Mouse (Mus musculus) heart, postnatal 36 days (tissue): ENCODE results near the gene Phf14. TPM values are rescaled to one million over a fixed set of nuclear protein-coding genes. Genes with fewer than 3 reads are reported as not detected.

Experiments used
- DNase-seq, 2 experiments: peaks; one replicate each; pipeline ENCODE4 v3.0.0; 2021 to 2022
- intact Hi-C: fragments of 180-260 bp; cut with DNase I; formaldehyde crosslinking; loops from one replicate; pipeline ENCODE4 v1.15.1; 2025
- total RNA-seq, 2 experiments: library from RNA; stranded (reverse); gene quantifications; 2 replicates each; pipeline ENCODE4 v1.2.3; 2021

The Phf14 gene
- total RNA-seq, 2 experiments from 2014 or later = 46.4 to 48.0 TPM

GRCm38 (mm10) chr6:12020156-12020555 is 112.5 kb downstream of the Phf14 start:
- no peak for DNase-seq
- intact Hi-C loops = no loop called here

- intact Hi-C loops = no loop called here
- DNase-seq = no peak
These were observed 113.1 kb downstream of the Phf14 start for GRCm38 (mm10) chr6:12020738-12021137.

DNA sequence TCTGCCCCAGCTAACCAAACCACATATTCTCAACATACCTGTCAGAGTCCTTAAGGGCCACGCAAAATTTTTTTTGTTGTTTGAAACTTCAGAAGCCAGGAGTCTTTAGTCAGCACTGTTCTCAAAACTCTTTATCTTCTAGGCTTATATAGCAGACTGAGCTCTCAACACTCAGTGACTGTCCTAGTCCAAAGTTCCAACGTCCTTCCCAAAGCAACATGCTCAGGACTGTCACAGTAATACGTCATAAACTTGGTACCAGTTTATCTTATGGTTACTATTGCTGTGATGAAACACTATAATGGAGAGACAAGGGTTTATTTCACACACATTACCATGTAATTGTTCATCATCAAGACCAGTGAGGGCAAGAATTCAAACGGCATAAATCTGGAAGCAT is 113.9 kb downstream of the Phf14 start:
- intact Hi-C loops = no loop called here

DNA sequence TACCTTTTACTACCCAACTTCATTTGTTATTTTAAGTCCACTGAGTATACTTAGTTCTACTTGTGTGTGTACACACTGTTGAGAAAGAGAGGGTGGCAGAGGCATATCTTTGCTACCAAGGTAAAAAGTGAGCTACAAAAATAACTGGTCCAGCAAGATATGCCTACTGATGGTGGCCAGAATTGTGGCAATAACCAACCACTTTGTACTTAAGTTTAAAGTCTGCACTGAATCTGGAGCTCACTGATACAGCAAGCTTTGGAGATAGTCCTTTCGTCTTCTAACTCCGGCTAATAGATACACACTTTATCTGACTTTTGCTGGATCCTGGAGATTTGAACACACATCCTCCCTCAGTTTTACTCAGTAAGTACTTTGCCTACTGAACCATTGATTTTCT is 115.8 kb downstream of the Phf14 start:
- intact Hi-C loops = no loop called here
- DNase-seq = no peak

More for the DNA sequence above, 113.9 kb downstream of the Phf14 start:
- DNase-seq = no peak

GRCm38 (mm10) chr6:12026804-12027537 is 119.4 kb downstream of the Phf14 start:
- no peak for DNase-seq
- intact Hi-C loops = no loop called here

DNA sequence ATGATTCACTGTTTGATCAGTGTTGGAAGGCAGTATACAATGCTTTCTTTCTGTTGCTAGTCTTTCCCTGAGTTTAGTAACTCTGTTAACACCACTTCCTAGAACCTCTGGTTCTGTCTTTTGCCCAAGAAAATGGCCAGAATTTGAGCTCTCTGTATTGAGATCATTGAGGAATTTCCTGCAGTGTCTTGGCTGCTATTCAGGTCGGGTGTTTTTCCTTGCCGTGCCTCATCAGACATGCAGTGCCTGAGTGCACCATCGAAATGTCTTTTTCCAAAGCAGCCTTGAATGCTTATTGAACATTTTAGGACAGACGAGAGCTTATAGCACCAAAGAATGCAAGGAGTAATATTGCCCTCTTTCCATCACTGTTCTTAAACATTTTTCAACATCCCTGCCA is 127.0 kb downstream of the Phf14 start:
- intact Hi-C loops = no loop called here

DNA sequence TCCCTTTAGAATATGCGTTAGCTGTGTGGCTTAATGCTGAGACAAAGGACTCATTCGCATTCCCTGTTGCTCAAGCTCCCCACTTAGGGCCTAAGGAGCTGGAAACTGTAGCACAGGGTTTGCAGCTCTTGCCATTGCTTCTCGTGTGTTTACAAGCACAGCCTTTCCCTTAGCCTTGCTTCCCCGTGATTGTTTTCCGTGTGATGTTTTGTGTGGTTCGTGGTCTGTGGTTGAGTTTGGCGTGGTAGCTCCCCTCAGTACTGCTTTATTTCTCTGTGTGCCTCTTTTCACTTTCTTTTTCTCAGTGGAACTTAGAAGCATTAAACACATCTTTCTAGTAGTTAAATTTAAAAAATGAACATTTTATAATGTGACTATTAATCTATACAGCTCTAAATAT is 130.7 kb downstream of the Phf14 start:
- intact Hi-C loops = no loop called here

More for the DNA sequence above, 127.0 kb downstream of the Phf14 start:
- DNase-seq = no peak

GRCm38 (mm10) chr6:12052884-12053283 is 145.3 kb downstream of the Phf14 start:
- DNase-seq = no peak
- intact Hi-C loops = no loop called here

More for the DNA sequence above, 130.7 kb downstream of the Phf14 start:
- no peak for DNase-seq

DNA sequence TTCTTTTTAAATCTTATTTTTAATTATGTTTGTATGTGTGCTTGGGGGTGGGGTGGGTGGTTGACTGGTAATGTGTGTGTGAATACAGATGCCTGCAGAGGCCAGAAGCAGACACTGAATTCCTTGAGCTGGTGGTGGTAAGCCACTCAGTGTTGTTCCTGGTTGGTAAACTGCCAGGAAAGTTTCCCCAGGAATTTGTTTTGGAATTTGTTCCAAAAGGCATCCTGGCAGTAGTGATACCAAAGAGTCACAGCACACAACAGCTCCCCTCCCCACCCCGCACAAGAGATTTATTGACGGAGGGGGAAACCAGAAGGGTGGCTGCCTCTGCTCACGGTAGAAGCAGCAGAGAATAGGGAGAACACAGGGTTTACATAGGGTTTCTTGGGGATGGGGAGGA is 146.5 kb downstream of the Phf14 start:
- intact Hi-C loops = no loop called here
- peak; percentile 3 to 9 for DNase-seq

DNA sequence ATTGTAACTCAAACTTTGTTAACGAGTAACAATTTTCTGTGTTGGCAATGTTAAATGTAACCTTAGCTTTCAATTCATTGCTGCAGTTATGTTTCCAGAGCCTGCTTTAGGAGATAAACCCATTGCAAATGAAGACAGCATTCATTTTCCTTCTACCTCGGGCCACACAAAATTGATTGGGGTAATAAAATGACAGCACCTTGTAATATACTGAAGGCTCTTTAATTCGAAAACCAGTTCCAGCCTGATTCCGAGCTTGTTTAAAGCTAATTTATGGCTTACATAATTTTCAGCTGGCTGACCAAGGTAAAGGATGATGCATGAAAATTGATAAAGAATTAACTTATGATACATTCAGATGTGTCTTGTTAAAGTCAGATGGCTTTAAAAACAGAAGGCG is 151.1 kb downstream of the Phf14 start:
- intact Hi-C loops = no loop called here
- no peak for DNase-seq

- intact Hi-C loops = no loop called here
- DNase-seq = no peak
These were observed 152.4 kb downstream of the Phf14 start for GRCm38 (mm10) chr6:12059971-12060370.

GRCm38 (mm10) chr6:12060452-12061140 is 153.0 kb downstream of the Phf14 start:
- intact Hi-C loops = no loop called here
- no peak for DNase-seq

DNA sequence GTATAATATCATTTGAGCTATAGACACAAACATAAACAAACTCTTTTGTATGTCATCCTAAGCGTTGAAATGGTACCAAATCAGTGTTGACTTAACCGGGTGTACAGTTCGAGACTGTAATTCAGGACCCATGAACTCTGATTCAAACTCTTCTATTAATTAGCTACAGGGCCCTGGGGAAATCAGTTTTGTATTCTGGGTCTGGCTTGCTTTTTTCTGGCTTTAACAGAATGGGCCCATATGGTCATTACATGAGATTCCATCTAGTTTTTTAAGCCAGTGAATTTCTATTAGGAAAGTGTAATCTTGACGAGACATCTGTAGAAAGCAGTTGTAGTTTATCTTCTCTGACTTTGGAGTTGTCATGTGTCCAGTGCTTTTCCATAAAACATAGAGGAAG is 160.3 kb downstream of the Phf14 start:
- no peak for DNase-seq
- intact Hi-C loops = no loop called here

DNA sequence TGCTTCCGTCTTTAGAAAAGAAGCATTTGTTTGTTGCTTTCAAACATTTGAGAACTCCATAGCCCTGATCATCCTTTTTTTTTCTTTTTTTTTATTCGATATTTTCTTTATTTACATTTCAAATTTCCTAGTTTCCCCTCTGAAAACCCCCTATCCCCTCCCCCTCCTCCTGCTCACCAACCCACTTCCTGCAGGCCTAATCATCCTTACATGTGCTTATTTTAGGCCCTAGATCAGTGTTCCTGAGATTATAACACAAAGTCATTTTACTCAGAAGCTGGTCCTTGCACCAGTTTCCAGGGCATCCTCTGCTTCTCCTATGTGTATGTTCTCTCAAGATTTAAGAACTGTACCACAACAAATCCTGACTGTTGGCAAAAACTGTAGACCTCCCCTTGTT is 161.7 kb downstream of the Phf14 start:
- DNase-seq = no peak
- intact Hi-C loops = no loop called here

GRCm38 (mm10) chr6:12074599-12074998 is 167.0 kb downstream of the Phf14 start:
- no peak for DNase-seq
- intact Hi-C loops = no loop called here

GRCm38 (mm10) chr6:12077338-12077737 is 169.7 kb downstream of the Phf14 start:
- intact Hi-C loops = no loop called here
- DNase-seq = no peak

- DNase-seq = no peak
- intact Hi-C loops = no loop called here
These were observed 170.4 kb downstream of the Phf14 start for GRCm38 (mm10) chr6:12077880-12078618.

GRCm38 (mm10) chr6:12079260-12079659 is 171.7 kb downstream of the Phf14 start:
- DNase-seq = no peak
- intact Hi-C loops = no loop called here

- intact Hi-C loops = no loop called here
These were observed 172.8 kb downstream of the Phf14 start for GRCm38 (mm10) chr6:12080423-12080822.

DNA sequence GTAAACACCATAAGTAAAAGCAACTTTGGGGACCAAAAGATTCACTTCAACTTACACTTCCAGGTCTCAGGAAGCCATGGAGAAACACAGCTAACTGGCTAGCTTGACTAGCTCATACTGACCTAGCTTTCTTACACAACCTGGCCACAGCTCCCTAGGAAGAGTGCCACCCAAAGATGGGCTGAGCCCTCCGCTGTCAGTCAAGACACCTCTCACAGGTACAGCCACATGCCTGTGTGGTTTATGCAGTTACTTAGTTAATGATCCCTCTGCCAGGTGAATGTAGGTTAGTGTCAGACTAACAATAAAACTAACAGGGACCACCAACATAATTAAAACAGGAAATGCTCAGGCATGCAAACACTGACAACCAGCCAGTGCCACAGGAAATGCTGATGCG is 174.1 kb downstream of the Phf14 start:
- DNase-seq = no peak
- intact Hi-C loops = no loop called here

More at GRCm38 (mm10) chr6:12080423-12080822, 172.8 kb downstream of the Phf14 start:
- no peak for DNase-seq

DNA sequence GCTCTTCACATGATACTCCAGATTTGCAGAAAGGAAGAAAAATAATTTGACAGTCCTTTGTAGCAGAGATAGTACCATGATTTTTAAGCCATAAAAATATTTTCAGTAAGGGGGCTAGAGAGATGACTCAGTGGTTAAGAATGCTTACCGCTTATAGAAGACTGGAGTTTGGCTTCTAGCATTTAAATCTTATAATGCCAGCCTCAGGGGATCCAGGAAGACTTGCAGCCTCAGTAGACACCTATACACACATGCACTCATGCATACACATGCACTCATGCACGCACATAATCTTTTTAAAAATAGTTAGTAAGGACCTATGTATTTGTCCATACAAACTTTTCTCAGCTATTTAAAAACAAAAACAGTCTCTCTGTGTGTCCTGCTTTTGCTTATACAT is 174.5 kb downstream of the Phf14 start:
- intact Hi-C loops = no loop called here
- DNase-seq = no peak
